Mouse (Mus musculus) kidney, adult 2 months (tissue): ENCODE data around the gene Rps23. TPM values are rescaled to one million over a fixed set of nuclear protein-coding genes. Genes with fewer than 3 reads are reported as not detected.

ENCODE experiments used
- DNase-seq: peaks from one replicate; pipeline ENCODE4 v3.0.0; 2021
- H3K27ac ChIP-seq: fragments of 200-500 bp; 2 replicates; pipeline ENCODE4 v1.5.1; 2012; ENCODE audit warnings: low read depth, low read length, control low read depth, inconsistent platforms; ENCODE audit not compliant: insufficient read depth
- H3K27me3 ChIP-seq: fragments of 200-500 bp; replicated peaks from 2 replicates; pipeline ENCODE4 v1.6.1; 2012; ENCODE audit warnings: mild to moderate bottlenecking, moderate library complexity, low read length, inconsistent platforms; ENCODE audit not compliant: control insufficient read depth, insufficient read depth
- H3K36me3 ChIP-seq: fragments of 200-500 bp; 2 replicates; pipeline ENCODE4 v1.6.1; 2012; ENCODE audit warnings: mild to moderate bottlenecking, moderate library complexity, low read length, inconsistent platforms; ENCODE audit not compliant: control insufficient read depth, insufficient read depth
- H3K4me1 ChIP-seq: fragments of 200-500 bp; 2 replicates; pipeline ENCODE4 v1.6.1; 2011; ENCODE audit warnings: low read length; ENCODE audit not compliant: control insufficient read depth, insufficient read depth
- H3K4me3 ChIP-seq: fragments of 200-500 bp; 2 replicates; pipeline ENCODE4 v1.5.1; 2011; ENCODE audit warnings: mild to moderate bottlenecking, low read depth, low read length, control low read depth; ENCODE audit not compliant: insufficient read depth
- CTCF ChIP-seq: fragments of 200-500 bp; conservative IDR thresholded peaks from 2 replicates; pipeline ENCODE4 v1.5.1; 2011; ENCODE audit warnings: low read depth, mild to moderate bottlenecking, control low read depth, low read length, moderate library complexity, mixed read lengths; ENCODE audit not compliant: insufficient read depth, insufficient read length
- POLR2A ChIP-seq: fragments of 200-500 bp; IDR thresholded peaks from one replicate; pipeline ENCODE4 v1.6.1; 2011; ENCODE audit warnings: low read depth, low read length, control low read depth
- WGBS: fragments of 180-500 bp; shearing (Covaris S2); methylation state at CpG from one replicate; pipeline ENCODE4 v1.1.7; 2018; 5-methylcytosine and 5-hydroxymethylcytosine counted together
- polyA plus RNA-seq: library from polyadenylated mRNA; depleted of rRNA; stranded (reverse); fragments of >200 nt; gene quantifications from 2 replicates; pipeline ENCODE4 v1.2.3, GENCODE M21; 2012; rRNA removed

Gene Rps23
- polyA plus RNA-seq = 185 and 257 TPM in 2 replicates

DNA sequence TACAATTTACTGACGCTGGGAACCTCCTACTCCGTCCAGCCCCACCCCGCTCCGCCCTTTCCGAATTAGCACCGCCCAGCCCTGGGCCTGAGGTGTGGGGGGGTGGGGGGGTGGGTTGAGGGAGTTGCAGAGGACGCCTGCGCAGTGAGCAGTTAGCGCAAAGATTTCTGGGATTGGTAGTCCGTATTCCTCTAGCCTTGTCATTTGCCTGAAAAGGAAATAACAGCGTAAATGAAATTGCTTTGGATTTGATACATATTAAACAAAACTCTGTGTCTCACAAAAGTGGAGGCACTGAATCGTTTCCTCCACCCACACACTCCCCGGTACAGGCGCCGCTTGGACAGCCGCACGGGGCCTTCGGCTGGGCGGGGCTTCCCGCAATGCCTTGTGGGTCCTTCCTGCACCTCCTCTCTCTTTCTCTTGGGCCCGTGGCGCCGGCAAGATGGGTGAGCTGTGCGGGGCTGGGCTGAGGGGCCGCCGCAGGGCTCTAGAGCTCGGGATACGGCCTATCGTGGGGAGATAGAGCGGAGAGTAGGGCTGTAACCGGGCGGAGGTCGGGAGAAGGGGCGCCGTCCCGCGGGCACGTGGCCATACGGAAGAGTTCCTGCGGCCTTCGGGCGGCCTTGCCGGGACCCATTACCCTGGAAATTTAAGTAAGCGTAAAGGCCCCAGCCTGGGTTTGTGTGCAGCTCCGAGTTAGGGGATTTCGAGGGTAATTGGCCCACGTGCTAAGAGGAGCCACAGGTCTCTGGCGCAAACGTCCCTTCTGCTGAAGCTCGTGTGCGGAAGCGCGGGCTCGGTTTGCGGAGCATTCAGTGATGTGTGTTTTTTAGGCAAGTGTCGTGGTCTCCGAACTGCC, at the start of gene Rps23:
Gene Rps23 (plus strand): TSS at position 208 of the 862 bp plus-strand sequence.
- peak within 1 kb of the TSS; percentile 100 for H3K4me3 ChIP-seq
- peak; percentile 79 for TF ChIP-seq POLR2A
- TF ChIP-seq CTCF = no peak
- no peaks in the 10 kb centered on the region for H3K27me3 ChIP-seq
- under 1% methylated on average over 57 of the region's 57 CpGs for WGBS
- H3K4me1 ChIP-seq = peaks cover 6% of the 10 kb centered on the region; the same call in 1 of the 2 replicates
- DNase-seq = peak; percentile 93
- peak within 1 kb of the TSS; percentile 100 for H3K27ac ChIP-seq
- peaks cover 9% of the 10 kb centered on the region for H3K36me3 ChIP-seq

DNA sequence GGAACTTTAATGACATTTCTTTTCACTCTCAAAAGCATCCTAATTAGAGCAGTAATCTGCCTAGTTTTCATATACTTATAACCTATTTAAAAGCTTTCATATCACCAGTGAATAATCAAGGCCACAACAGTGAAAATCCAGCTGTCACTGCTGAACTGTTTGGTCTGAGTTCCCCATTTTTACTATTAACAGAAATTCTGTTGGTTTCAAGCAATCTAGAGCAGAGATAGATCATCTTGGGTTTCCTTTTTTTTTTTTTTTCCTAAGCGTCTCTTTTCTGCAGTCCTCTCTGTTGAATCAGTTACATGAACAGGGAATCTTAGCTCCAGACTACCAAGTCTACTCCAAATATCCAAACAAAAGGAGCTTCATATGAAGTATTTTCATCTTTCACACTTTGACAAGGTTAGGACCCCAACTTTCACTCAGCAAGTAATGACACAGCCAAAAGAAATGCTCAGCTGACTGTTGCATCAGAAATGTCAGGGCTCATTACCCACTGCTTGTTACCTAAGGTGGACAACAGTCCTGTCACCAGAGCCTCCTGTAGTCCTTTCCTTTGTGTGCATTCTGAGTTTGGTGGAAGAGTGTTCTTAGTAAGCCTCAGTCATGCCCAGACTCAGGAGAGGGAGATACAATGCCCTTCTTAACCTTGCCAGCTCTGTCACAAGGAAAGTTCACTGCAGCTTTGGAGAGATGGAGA, 40.9 kb upstream of the Rps23 start:
- H3K36me3 ChIP-seq = no peaks in the 10 kb centered on the region
- H3K4me3 ChIP-seq = no peak overlapping the region
- H3K4me1 ChIP-seq = no peaks in the 10 kb centered on the region
- DNase-seq = no peak
- WGBS = 96% methylated on average over 1 of the region's 1 CpGs
- no peaks in the 10 kb centered on the region for H3K27me3 ChIP-seq
- TF ChIP-seq CTCF (no peak), POLR2A (no peak)
- no peak overlapping the region for H3K27ac ChIP-seq

DNA sequence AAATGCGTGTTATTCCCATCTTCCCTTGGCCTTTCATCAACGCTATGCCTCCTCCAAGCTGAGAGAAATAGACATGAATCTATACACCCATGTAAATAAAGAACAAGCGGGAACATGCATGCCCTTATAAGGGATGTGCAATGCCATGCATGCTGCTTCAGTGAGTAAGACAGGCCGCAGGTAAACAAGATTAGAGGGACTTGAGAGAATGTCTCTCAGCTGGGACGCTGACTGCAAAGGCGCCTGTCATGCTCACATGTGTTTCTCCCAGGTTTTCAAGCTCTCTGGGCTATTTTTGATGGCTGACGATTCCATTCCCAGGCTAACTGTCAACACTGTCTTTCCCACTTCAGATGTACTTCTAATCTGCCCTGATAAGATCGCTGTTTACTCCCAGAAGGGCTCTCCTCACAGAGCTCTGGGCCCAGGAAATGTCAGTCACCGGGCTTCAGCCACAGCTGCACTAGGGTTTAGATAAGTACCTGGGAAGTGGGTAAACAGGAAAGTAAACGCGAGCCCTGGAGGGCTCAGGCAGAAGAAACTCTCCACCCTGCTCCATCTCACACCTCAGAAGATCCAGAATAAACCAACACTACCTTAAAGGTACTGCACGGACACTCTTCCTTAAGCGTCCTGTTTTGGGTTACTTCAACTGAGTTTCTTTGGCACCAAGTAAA, 36.8 kb upstream of the Rps23 start:
- WGBS = 56% methylated on average over 13 of the region's 13 CpGs
- no peak overlapping the region for H3K27ac ChIP-seq

DNA sequence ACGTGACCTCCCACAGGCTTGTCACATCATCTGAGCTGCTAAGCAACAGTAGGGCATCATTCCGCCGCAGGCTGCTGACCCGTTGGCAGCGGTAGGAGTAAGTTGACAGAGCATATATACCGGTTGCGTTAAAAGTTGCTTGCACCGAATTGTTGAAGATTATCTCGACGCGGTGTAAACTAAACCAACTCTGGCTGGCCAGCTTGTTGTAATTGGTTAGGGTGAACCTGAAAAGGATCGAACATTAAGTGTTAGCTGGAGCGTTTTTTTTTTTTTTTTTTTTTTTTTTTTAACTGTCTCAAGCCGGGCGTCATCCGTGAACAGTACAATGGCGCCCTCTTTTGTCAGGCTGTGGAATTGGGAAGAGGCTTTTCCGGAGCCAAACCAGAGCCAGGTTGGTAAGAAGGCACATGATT, 36.2 kb upstream of the Rps23 start:
- WGBS = under 1% methylated on average over 18 of the region's 18 CpGs
- no peaks in the 10 kb centered on the region for H3K27me3 ChIP-seq
- peak; percentile 76 for TF ChIP-seq CTCF
- TF ChIP-seq POLR2A = no peak
- DNase-seq = peak; percentile 72
- no peak overlapping the region for H3K27ac ChIP-seq
- no peaks in the 10 kb centered on the region for H3K36me3 ChIP-seq
- no peaks in the 10 kb centered on the region for H3K4me1 ChIP-seq
- peak overlapping the region; percentile 37 for H3K4me3 ChIP-seq

More for the DNA sequence above, 36.8 kb upstream of the Rps23 start:
- H3K27me3 ChIP-seq = no peaks in the 10 kb centered on the region
- TF ChIP-seq POLR2A (no peak), CTCF (no peak)
- H3K4me3 ChIP-seq = peak overlapping the region; percentile 37; the same call in 1 of the 2 replicates
- no peak for DNase-seq
- H3K36me3 ChIP-seq = no peaks in the 10 kb centered on the region
- no peaks in the 10 kb centered on the region for H3K4me1 ChIP-seq

DNA sequence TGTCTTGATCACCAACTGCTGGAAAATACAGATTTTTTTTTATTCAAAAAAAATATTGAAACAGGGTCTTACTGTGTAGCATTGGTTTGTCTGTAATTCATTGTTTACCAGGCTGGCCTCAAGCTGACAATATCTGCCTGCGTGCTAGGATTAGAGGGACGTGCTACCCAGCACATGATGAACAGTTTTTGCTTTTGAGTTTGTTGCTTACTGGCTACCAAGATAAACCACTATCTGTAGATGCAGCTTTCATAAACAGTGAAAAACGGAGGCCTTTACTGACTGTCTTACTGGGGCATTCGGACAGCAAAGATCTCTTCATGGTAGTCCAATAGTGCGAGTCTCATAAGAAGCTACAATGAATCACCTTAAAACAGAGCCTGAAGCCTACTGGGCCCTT, 32.6 kb upstream of the Rps23 start:
- no peak for DNase-seq
- Histone ChIP-seq H3K4me1 (no peaks in the 10 kb centered on the region), H3K27ac (no peak overlapping the region), H3K27me3 (no peaks in the 10 kb centered on the region), H3K36me3 (no peaks in the 10 kb centered on the region), H3K4me3 (no peak overlapping the region)
- WGBS = 92% methylated on average over 5 of the region's 5 CpGs
- TF ChIP-seq POLR2A (no peak), CTCF (no peak)

DNA sequence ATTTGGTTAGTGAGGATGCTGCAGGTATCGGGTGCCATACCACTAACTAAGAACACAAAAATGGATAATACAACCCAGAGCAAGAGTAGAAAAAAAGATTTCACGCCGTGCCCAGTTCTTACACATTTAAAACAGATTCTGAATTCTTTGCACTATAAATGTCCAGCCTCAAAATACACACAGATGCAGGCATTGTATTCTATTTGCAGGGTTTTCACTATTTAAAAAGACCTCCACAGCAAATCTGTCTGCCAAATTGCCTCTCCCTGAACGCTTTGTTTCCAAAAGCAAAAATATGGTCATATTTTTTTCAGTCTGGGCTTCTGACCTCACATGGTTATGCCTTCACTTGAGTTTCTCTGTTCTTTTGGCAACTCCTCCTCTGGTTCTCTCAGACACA, 27.9 kb upstream of the Rps23 start:
- TF ChIP-seq POLR2A (no peak), CTCF (no peak)
- DNase-seq = no peak
- Histone ChIP-seq H3K4me1 (no peaks in the 10 kb centered on the region), H3K36me3 (no peaks in the 10 kb centered on the region), H3K4me3 (no peak overlapping the region), H3K27me3 (no peaks in the 10 kb centered on the region), H3K27ac (no peak overlapping the region)
- WGBS = 90% methylated on average over 4 of the region's 4 CpGs
